Mouse (Mus musculus): ENCODE measurements around the gene Hk3. TPM values are rescaled to one million over a fixed set of nuclear protein-coding genes. Genes with fewer than 3 reads are reported as not detected.

Gene Hk3
- polyA plus RNA-seq, 1 experiment from 2014 or later, result 0.94 TPM

DNA sequence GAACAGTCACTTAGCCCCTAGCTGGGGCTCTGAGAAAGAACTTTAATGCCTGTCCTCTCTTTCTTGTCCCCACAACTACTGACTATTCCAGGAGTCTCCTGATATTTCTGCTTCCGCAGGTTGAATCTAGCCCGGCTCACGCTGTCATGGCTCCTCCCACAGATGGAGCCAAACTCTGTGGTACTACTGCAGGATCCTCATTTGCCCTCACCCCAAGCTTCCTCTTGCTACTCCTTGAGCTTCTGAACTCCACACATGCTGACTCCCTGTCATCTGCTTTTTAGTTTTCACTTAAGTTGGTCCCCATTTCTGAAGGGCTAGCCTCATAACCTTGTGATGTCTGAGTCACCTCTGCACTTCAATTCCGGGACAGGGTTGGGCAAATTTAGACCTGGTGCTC lies 1.1 kb downstream of the Hk3 start:
- Histone ChIP-seq H3K9me3 (ENCODE audit: control insufficient read depth, low read length) (no peaks in the 10 kb centered on the region), H3K4me2 (no peak overlapping the region), H3K9ac (ENCODE audit: low read length) (no peak overlapping the region), H3K27me3 (ENCODE audit: control insufficient read depth, insufficient read depth, low read length) (no peaks in the 10 kb centered on the region), H3K36me3 (ENCODE audit: control insufficient read depth, insufficient read depth, low read length) (no peaks in the 10 kb centered on the region), H3K27ac (ENCODE audit: low read depth, low read length) (no peak overlapping the region), H3K4me1 (ENCODE audit: control insufficient read depth, insufficient read depth, low read length) (no peaks in the 10 kb centered on the region), H3K4me3 (ENCODE audit: low read depth, low read length) (no peak overlapping the region)
- WGBS, result 88% methylated on average over 4 of the region's 4 CpGs
- ATAC-seq (ENCODE audit: low FRiP score) (no peak), DNase-seq (ENCODE audit: low spot score, missing footprints) (no peak)

DNA sequence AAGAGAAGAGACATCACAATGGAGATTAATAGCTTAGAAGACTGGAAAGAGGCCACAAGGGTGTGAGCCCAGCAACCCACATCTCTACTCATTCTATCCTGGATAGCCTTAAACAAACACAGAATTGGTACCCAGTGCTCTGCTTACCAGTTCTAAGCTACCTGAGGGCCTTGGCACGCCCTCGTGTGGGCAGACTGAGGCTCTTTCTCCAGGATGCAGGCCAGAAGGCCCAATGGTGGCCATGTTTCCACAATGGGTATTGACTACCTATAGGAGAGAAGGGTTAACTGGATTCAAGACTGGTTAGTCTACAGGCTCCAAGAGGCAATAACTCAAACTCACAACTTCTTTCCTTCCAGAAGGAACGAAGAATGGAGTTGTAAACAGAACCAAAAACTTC lies 2.0 kb downstream of the Hk3 start:
- H3K9ac ChIP-seq (ENCODE audit: low read length), result no peak overlapping the region
- no peak overlapping the region for H3K27ac ChIP-seq (ENCODE audit: low read depth, low read length)
- no peaks in the 10 kb centered on the region for H3K36me3 ChIP-seq (ENCODE audit: control insufficient read depth, insufficient read depth, low read length)
- no peak overlapping the region for H3K4me3 ChIP-seq (ENCODE audit: low read depth, low read length)
- H3K9me3 ChIP-seq (ENCODE audit: control insufficient read depth, low read length), result no peaks in the 10 kb centered on the region
- peaks cover 1% of the 10 kb centered on the region; the same call in 1 of the 2 replicates for H3K4me1 ChIP-seq (ENCODE audit: control insufficient read depth, insufficient read depth, low read length)
- DNase-seq (ENCODE audit: low spot score, missing footprints), result no peak
- no peak for ATAC-seq (ENCODE audit: low FRiP score)
- H3K4me2 ChIP-seq, result no peak overlapping the region
- no peaks in the 10 kb centered on the region for H3K27me3 ChIP-seq (ENCODE audit: control insufficient read depth, insufficient read depth, low read length)
- 57% methylated on average over 3 of the region's 3 CpGs for WGBS

DNA sequence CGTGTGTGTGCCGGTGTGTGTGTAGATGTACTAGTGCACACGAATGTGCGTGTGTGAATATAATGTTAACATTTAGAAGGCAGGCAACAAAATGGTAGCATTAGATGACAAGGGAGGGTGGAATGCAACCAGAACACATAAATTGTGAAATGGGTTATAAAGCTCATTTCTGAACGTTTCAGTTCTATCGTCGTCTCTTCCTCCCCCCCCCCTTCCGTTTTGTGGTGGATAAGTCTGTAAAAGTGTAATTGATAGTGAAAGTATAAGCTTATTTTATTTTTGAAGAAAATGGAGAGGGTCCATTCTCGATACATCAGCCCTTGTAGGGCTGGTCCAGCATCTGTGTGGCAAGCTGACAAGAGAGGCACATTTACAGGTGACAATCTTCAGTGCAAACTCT lies 2.5 kb downstream of the Hk3 start:
- Histone ChIP-seq H3K27me3 (ENCODE audit: control insufficient read depth, insufficient read depth, low read length) (no peaks in the 10 kb centered on the region), H3K36me3 (ENCODE audit: control insufficient read depth, insufficient read depth, low read length) (no peaks in the 10 kb centered on the region), H3K4me3 (ENCODE audit: low read depth, low read length) (no peak overlapping the region), H3K9me3 (ENCODE audit: control insufficient read depth, low read length) (no peaks in the 10 kb centered on the region), H3K4me1 (ENCODE audit: control insufficient read depth, insufficient read depth, low read length) (peaks cover 6% of the 10 kb centered on the region), H3K4me2 (no peak overlapping the region), H3K27ac (ENCODE audit: low read depth, low read length) (no peak overlapping the region), H3K9ac (ENCODE audit: low read length) (no peak overlapping the region)
- WGBS, result 95% methylated on average over 9 of the region's 9 CpGs
- ATAC-seq (ENCODE audit: low FRiP score) (no peak), DNase-seq (ENCODE audit: low spot score, missing footprints) (no peak)

DNA sequence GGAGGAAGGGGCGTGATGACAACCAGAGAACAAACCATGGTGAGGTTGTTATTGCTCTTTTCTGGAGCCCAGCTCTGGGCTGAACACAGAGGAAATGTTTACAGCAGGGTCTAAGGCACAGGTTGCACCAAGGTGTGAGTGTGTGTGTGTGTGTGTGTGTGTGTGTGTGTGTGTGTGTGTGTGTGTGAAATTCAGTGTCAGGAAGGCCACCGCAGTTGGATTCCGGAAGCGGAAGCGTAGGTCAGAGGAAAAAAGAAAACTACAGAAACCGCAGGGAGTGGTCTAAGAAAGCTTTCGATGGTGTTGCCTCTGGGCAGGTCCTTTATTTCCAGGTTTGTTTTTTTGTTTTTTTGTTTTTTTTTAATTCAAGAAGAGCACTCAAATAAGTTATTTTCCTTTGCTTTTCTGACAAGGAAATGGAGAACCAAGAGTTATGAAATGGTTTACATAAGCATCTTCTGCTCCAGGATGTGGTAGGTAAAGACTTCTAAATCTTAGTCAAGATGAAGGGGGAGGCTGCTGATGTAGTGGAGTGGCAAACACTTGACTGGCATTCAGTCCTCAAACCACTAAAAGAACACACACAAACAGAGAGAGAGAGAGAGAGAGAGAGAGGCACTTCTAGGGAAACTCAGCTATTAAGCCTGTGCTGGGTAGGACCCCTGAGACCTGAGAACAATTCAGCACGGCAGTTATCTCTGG lies 3.1 kb downstream of the Hk3 start:
- H3K4me1 ChIP-seq (ENCODE audit: control insufficient read depth, insufficient read depth, low read length), result peaks cover 6% of the 10 kb centered on the region
- no peak for DNase-seq (ENCODE audit: low spot score, missing footprints)
- 84% methylated on average over 8 of the region's 8 CpGs for WGBS
- no peak overlapping the region for H3K27ac ChIP-seq (ENCODE audit: low read depth, low read length)
- no peaks in the 10 kb centered on the region for H3K9me3 ChIP-seq (ENCODE audit: control insufficient read depth, low read length)
- no peak overlapping the region for H3K9ac ChIP-seq (ENCODE audit: low read length)
- no peak for ATAC-seq (ENCODE audit: low FRiP score)
- H3K36me3 ChIP-seq (ENCODE audit: control insufficient read depth, insufficient read depth, low read length), result no peaks in the 10 kb centered on the region
- no peak overlapping the region for H3K4me2 ChIP-seq
- H3K27me3 ChIP-seq (ENCODE audit: control insufficient read depth, insufficient read depth, low read length), result 0 out of 2 replicates have a peak, but pooled peaks cover 2% of the 10 kb centered on the region
- no peak overlapping the region for H3K4me3 ChIP-seq (ENCODE audit: low read depth, low read length)

DNA sequence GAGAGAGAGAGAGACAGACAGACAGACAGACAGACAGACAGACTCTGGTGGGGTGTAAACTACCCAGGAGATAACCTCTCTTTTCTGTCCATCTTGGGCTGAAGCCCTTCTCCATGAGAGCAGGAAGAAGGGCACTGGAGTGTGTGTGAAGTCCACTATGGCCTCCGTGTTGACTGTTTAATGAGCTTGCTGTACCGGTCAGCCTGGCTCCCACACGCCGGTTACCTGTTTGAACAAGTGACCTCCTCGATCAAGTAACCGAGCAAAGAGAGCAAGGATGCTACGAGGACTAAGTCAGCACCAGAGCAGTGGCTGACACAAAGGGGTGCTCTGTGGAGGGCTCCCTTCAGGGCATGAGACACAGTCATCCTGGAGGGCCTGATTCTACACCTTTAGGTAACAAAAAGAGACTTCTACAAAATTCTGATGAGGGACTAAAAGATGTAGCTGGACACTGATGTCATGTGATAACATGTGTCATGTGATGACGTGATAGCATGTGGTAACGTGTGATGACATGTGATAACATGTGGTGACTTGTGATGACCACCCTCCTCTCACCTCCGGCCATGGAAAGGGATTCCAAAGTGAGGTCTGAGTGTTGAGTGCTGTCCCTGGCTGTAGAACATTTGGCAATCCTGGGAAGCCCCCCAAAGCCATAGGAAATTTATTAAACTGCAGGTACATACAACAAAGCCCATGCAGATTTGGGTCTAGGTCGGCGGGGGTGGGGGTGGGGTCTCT lies 3.9 kb downstream of the Hk3 start:
- 87% methylated on average over 12 of the region's 12 CpGs for WGBS
- Histone ChIP-seq H3K9ac (ENCODE audit: low read length) (no peak overlapping the region), H3K4me1 (ENCODE audit: control insufficient read depth, insufficient read depth, low read length) (peaks cover 6% of the 10 kb centered on the region), H3K4me3 (ENCODE audit: low read depth, low read length) (no peak overlapping the region), H3K36me3 (ENCODE audit: control insufficient read depth, insufficient read depth, low read length) (no peaks in the 10 kb centered on the region), H3K4me2 (no peak overlapping the region), H3K9me3 (ENCODE audit: control insufficient read depth, low read length) (no peaks in the 10 kb centered on the region), H3K27me3 (ENCODE audit: control insufficient read depth, insufficient read depth, low read length) (0 out of 2 replicates have a peak, but pooled peaks cover 2% of the 10 kb centered on the region), H3K27ac (ENCODE audit: low read depth, low read length) (no peak overlapping the region)
- no peak for DNase-seq (ENCODE audit: low spot score, missing footprints)
- no peak for ATAC-seq (ENCODE audit: low FRiP score)

DNA sequence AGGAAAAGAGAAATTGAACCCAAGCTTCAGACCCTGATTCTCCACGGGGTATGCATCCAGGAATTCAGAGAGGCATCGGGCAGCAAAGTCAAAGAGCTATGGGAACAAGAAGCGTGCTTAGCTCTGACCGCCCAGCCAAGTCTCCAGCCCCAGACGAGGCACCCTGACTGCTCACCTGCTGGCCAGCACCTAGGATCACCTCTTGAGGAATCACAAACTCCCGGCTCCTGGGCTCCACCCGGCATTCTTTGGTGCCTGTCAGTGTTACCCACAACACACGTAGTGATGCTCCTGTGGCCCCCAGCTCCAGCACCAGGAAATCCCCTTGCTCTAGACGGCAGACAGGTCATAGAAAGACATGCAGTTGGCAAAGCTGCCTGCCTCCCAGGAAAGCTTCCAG lies 6.7 kb downstream of the Hk3 start:
- Histone ChIP-seq H3K4me3 (ENCODE audit: low read depth, low read length) (no peak overlapping the region), H3K9me3 (ENCODE audit: control insufficient read depth, low read length) (no peaks in the 10 kb centered on the region), H3K4me2 (no peak overlapping the region), H3K9ac (ENCODE audit: low read length) (no peak overlapping the region), H3K4me1 (ENCODE audit: control insufficient read depth, insufficient read depth, low read length) (peaks cover 11% of the 10 kb centered on the region), H3K27ac (ENCODE audit: low read depth, low read length) (no peak overlapping the region), H3K36me3 (ENCODE audit: control insufficient read depth, insufficient read depth, low read length) (no peaks in the 10 kb centered on the region), H3K27me3 (ENCODE audit: control insufficient read depth, insufficient read depth, low read length) (peaks cover 10% of the 10 kb centered on the region; the same call in 1 of the 2 replicates)
- DNase-seq (ENCODE audit: low spot score, missing footprints) (no peak), ATAC-seq (ENCODE audit: low FRiP score) (no peak)
- WGBS, result 55% methylated on average over 9 of the region's 9 CpGs

DNA sequence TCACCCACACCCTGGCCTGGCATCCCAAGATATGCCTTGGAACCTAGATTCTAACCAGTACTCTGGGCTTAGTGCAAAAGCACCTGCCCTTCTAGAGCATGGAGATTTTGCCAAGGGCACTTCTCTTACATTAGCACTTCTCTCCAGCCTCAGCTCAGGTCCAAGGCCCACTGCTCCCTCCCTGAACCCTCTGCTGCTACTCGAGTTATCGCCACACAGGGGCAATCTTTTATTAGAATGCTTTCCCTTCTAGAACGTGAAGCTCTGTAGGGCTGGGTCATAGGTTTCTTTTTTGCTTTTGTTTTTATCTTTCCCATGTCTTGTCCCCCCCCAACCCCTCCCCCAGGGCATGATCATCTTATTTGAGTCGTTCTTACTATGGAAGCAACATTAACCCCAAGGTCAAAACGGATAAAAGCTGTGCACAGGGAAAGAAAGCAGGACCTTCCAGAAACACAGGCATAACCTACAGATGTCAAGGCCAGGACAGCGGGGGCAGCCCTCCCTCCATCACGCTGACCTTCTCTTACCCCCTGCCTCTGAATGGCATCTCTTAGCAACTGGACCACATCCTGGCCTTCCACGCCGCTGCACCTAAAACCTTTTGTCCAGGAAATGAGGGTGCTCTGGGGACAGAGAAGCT lies 7.4 kb downstream of the Hk3 start:
- 17% methylated on average over 9 of the region's 9 CpGs for WGBS
- H3K27me3 ChIP-seq (ENCODE audit: control insufficient read depth, insufficient read depth, low read length), result peaks cover 10% of the 10 kb centered on the region; the same call in 1 of the 2 replicates
- peaks cover 17% of the 10 kb centered on the region for H3K4me1 ChIP-seq (ENCODE audit: control insufficient read depth, insufficient read depth, low read length)
- H3K9ac ChIP-seq (ENCODE audit: low read length), result no peak overlapping the region
- no peak overlapping the region for H3K27ac ChIP-seq (ENCODE audit: low read depth, low read length)
- ATAC-seq (ENCODE audit: low FRiP score) (no peak), DNase-seq (ENCODE audit: low spot score, missing footprints) (no peak)
- no peak overlapping the region for H3K4me3 ChIP-seq (ENCODE audit: low read depth, low read length)
- no peaks in the 10 kb centered on the region for H3K36me3 ChIP-seq (ENCODE audit: control insufficient read depth, insufficient read depth, low read length)
- H3K9me3 ChIP-seq (ENCODE audit: control insufficient read depth, low read length), result no peaks in the 10 kb centered on the region
- no peak overlapping the region for H3K4me2 ChIP-seq

DNA sequence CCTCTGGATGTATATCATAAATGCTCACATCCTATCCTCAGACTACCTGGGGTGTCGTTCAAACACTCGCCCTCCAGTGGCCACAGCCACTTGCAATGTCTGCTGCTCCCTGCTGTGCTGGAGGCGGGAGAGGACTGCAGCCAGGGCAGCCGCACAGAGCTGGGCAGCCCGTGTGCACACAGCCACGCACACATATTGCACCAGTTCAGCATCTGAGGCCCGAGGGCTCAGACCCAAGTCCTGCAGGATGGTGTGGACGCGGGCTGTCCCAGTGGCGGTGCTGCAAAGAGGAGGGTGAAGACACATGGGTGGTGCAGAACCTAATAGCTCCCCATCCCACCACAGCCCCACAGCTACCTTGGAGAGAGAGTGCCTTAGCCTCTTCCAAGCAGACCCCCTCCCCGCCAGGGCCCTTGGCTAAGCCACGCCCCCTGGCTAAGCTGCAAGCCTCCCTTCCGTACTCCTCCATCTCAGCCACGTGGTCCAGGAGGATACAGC lies 9.2 kb downstream of the Hk3 start:
- Histone ChIP-seq H3K4me3 (ENCODE audit: low read depth, low read length) (no peak overlapping the region), H3K4me1 (ENCODE audit: control insufficient read depth, insufficient read depth, low read length) (peaks cover 33% of the 10 kb centered on the region), H3K9me3 (ENCODE audit: control insufficient read depth, low read length) (no peaks in the 10 kb centered on the region), H3K27me3 (ENCODE audit: control insufficient read depth, insufficient read depth, low read length) (peaks cover 10% of the 10 kb centered on the region; the same call in 1 of the 2 replicates), H3K4me2 (peak overlapping the region; percentile 22; the same call in 1 of the 2 replicates), H3K27ac (ENCODE audit: low read depth, low read length) (no peak overlapping the region), H3K36me3 (ENCODE audit: control insufficient read depth, insufficient read depth, low read length) (no peaks in the 10 kb centered on the region), H3K9ac (ENCODE audit: low read length) (0 out of 2 replicates have a peak overlapping the region, but pooled peaks have one; percentile 4)
- peak; percentile 90 for DNase-seq (ENCODE audit: low spot score, missing footprints)
- peak; percentile 56 for ATAC-seq (ENCODE audit: low FRiP score)
- 4% methylated on average over 14 of the region's 14 CpGs for WGBS

DNA sequence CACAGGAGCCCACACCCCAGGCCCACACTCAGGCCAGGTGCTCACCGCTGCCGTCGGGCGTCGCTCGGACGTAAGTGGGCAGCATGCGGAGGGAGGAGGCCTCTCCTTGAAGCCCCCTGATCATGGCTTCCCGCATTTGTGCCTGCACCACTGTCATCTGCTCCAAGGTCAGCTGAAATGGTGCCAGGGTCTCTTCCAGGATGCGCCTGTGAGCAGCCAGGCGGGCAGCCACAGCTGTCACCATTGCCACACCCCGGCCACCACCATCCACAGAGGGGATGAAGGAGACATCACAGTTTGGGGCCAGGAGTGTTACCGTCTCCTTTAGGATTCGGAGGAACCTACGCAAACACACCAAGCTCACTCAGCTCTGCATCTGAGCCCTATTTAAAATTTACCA lies 10.1 kb downstream of the Hk3 start:
- peaks cover 10% of the 10 kb centered on the region; the same call in 1 of the 2 replicates for H3K27me3 ChIP-seq (ENCODE audit: control insufficient read depth, insufficient read depth, low read length)

More for the DNA sequence above, 10.1 kb downstream of the Hk3 start:
- no peak overlapping the region for H3K4me2 ChIP-seq
- ATAC-seq (ENCODE audit: low FRiP score) (no peak), DNase-seq (ENCODE audit: low spot score, missing footprints) (no peak)
- 90% methylated on average over 15 of the region's 15 CpGs for WGBS
- H3K36me3 ChIP-seq (ENCODE audit: control insufficient read depth, insufficient read depth, low read length), result no peaks in the 10 kb centered on the region
- H3K4me3 ChIP-seq (ENCODE audit: low read depth, low read length), result no peak overlapping the region
- H3K9me3 ChIP-seq (ENCODE audit: control insufficient read depth, low read length), result no peaks in the 10 kb centered on the region
- no peak overlapping the region for H3K27ac ChIP-seq (ENCODE audit: low read depth, low read length)
- H3K4me1 ChIP-seq (ENCODE audit: control insufficient read depth, insufficient read depth, low read length), result peaks cover 33% of the 10 kb centered on the region
- no peak overlapping the region for H3K9ac ChIP-seq (ENCODE audit: low read length)
